Mouse (Mus musculus) embryonic facial prominence, embryonic 12.5 days (tissue): ENCODE results near the gene Amdhd2. TPM values are rescaled to one million over a fixed set of nuclear protein-coding genes. Genes with fewer than 3 reads are reported as not detected.

ENCODE experiments used
- ATAC-seq: fragments of 200-750 bp; cut with Nextera tagmentation; 2 replicates; pipeline ENCODE4 v1.8.0; 2017; ENCODE audit not compliant: insufficient number of reproducible peaks, insufficient read depth, low FRiP score, low TSS enrichment
- H3K27ac ChIP-seq: fragments of 300-500 bp; sonication (generic); 2 replicates; pipeline ENCODE4 v1.5.1; 2016; ENCODE audit warnings: mild to moderate bottlenecking
- H3K27me3 ChIP-seq: fragments of 300-500 bp; sonication (generic); 2 replicates; pipeline ENCODE4 v1.6.1; 2016; ENCODE audit warnings: mild to moderate bottlenecking, moderate library complexity
- H3K36me3 ChIP-seq: fragments of 300-500 bp; sonication (generic); 2 replicates; pipeline ENCODE4 v1.6.1; 2016; ENCODE audit warnings: mild to moderate bottlenecking
- H3K4me1 ChIP-seq: fragments of 300-500 bp; sonication (generic); 2 replicates; pipeline ENCODE4 v1.6.1; 2016
- H3K4me2 ChIP-seq: fragments of 300-500 bp; sonication (generic); replicated peaks from 2 replicates; pipeline ENCODE4 v1.6.1; 2016; ENCODE audit warnings: mild to moderate bottlenecking, moderate library complexity
- H3K4me3 ChIP-seq: fragments of 300-500 bp; sonication (generic); 2 replicates; pipeline ENCODE4 v1.5.1; 2016; ENCODE audit warnings: mild to moderate bottlenecking
- H3K9ac ChIP-seq: fragments of 300-500 bp; sonication (generic); 2 replicates; pipeline ENCODE4 v1.6.1; 2016; ENCODE audit warnings: mild to moderate bottlenecking, moderate library complexity
- H3K9me3 ChIP-seq: fragments of 300-500 bp; sonication (generic); 2 replicates; pipeline ENCODE4 v1.6.1; 2016; ENCODE audit warnings: mild to moderate bottlenecking, moderate library complexity
- WGBS: fragments of 180-500 bp; shearing (Covaris S2); methylation state at CpG from one replicate; pipeline ENCODE4 v1.1.7; 2016; 5-methylcytosine and 5-hydroxymethylcytosine counted together
- polyA plus RNA-seq: library from polyadenylated mRNA; unstranded; fragments of >200 nt; fragmentation: Nextera tagmentation; extraction: Ambion mirVana; gene quantifications from 2 replicates; pipeline ENCODE4 v1.2.1, GENCODE M21; 2016

Gene Amdhd2
- polyA plus RNA-seq, result 40.9 and 42.7 TPM in 2 replicates

DNA sequence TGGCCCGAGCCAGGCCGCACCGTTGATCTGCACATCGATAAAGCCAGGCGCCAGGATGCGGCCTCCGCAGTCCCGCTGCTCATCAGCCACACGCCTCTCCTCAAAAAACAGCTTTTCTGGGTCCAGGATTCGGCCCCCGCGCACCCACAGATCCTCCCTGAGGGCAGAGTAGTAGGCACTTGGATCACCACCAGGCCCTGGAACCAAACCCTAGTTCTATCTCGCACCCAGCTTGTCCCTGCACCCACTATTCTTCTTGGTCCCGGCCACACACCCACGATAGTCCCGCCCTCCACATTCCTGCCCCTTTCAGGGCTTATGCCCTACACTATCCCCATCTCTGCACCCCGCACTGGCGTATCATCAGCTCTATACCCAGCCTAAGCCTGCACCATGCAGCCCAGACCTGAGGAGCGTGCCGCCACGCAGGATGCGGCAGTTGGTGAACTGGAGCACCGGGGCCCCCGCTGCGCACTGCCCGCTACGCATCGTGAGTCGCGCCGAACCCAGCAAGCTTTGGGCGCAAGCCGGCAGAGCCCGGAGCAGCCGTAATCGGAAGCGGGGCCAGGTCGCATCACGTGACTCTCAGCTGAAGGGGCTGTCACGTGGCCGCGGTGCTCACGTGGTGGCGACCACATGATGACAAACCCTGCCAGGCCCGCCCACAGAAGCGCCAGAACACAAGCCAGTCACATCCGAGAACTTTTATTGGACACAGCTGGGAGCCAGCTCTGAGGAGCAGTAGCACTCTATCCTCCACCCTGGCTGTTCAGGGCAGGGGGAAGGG is at the start of gene Amdhd2:
Gene Amdhd2, minus strand, starts transcription at position 591 of the 787 bp plus-strand sequence.
- WGBS, result under 1% methylated on average over 47 of the region's 47 CpGs
- peak; percentile 91 for ATAC-seq

DNA sequence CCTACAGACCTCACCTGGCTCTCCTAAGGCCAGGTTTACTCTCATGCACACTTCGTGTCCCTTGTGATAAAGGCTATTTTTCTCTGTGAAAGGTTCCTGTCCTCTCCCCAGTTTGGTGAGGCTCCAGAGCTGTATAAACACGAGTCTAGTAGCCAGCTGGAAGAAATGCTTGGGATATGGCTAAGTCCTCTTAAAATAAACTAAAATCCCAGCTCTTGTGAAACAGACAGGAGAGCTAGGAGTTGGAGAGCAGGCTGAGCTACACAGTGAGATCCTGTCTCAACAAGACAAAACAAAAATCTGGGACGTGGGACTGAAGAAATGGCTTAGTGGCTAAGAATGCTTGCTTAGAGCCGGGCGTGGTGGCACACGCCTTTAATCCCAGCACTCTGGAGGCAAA is 49.6 kb upstream of the Amdhd2 start:
- H3K9me3 ChIP-seq, result no peaks in the 10 kb centered on the region
- H3K27ac ChIP-seq, result peak overlapping the region; percentile 13; the same call in 1 of the 2 replicates
- peaks cover 25% of the 10 kb centered on the region for H3K36me3 ChIP-seq
- peaks cover 41% of the 10 kb centered on the region for H3K4me1 ChIP-seq
- no peak for ATAC-seq
- no peak overlapping the region for H3K4me2 ChIP-seq
- no peak overlapping the region for H3K4me3 ChIP-seq
- no peaks in the 10 kb centered on the region for H3K27me3 ChIP-seq
- H3K9ac ChIP-seq, result no peak overlapping the region
- WGBS, result 73% methylated on average over 6 of the region's 6 CpGs

More for the DNA sequence above, at the start of gene Amdhd2:
- H3K9ac ChIP-seq, result peak within 1 kb of the TSS; percentile 79
- peaks cover 18% of the 10 kb centered on the region for H3K4me1 ChIP-seq
- peaks cover 22% of the 10 kb centered on the region for H3K36me3 ChIP-seq
- peak within 1 kb of the TSS; percentile 82 for H3K4me3 ChIP-seq
- peak within 1 kb of the TSS; percentile 93 for H3K4me2 ChIP-seq
- no peaks in the 10 kb centered on the region for H3K9me3 ChIP-seq
- H3K27ac ChIP-seq, result peak within 1 kb of the TSS; percentile 82
- H3K27me3 ChIP-seq, result no peaks in the 10 kb centered on the region

DNA sequence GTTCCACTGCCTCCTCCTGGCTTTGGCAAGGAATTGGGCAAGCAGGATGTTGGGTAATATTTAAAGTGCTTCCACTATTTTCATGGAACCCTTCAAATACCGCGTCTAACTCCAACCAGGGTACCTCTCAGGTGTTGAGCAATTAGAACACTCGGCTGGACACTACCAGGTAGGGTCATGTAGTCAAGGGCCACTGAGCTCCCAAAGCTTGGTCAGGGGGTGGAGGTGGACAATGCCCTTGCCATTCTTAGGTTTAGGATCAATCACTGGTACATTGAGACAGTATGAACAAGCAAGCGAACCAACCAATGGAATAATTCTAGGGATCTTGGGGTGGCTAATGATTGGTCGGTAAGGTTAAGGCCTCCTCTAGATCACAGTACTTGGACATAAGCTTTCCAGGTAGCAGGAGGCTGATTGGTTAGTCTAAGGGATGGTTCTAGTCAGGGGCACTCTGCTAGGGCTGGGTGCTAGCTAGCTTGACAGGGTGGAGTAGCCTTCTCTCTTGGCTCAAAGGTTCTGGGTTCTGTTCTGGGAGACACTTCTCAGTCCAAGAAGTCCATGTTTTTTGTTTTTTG is 49.0 kb upstream of the Amdhd2 start:
- no peak for ATAC-seq
- peak overlapping the region; percentile 96 for H3K4me2 ChIP-seq
- no peaks in the 10 kb centered on the region for H3K27me3 ChIP-seq
- peaks cover 23% of the 10 kb centered on the region for H3K36me3 ChIP-seq
- peak overlapping the region; percentile 50 for H3K4me3 ChIP-seq
- no peaks in the 10 kb centered on the region for H3K9me3 ChIP-seq
- peak overlapping the region; percentile 96; the same call in 1 of the 2 replicates for H3K27ac ChIP-seq
- no peak overlapping the region for H3K9ac ChIP-seq
- WGBS, result 17% methylated on average over 5 of the region's 5 CpGs
- peaks cover 47% of the 10 kb centered on the region for H3K4me1 ChIP-seq

DNA sequence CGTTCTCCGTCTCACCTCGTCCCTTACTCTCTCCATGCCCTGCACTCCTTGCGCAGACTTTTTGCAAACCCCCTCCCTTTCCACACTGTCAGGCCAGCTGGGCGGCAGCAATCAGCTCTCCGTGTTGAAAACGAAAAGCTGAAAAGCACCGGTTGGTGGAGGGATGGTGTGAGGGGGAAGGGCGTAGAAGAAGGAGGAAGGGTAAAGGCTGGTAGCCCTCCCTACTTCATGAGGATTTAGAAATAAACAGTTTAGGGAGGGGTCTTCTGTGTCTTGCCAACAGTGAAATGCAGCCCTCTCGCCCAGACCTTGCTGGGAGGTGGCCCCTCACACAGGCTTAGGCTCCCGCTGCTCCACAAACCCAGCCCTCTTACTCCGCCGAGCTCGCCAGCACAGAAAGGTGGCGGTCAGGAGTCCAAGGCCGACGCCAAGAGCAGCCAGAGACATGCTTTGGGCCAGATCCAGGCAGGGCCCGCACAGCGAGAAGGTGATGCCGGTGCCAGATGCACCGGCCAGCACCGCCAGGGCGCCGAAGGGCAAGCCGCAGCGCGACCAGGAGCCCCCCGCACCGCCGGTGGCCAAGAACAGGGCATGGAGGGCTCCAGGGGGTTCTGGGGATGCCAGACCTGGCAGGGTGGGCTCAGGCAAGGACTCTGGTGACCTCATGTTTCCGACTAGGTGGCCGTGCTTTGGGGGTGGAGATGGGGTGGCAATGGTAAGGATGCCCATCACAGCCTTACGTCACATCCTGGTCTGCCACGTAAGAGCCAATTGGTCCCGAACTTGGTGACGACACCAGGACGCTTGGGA is 48.3 kb upstream of the Amdhd2 start:
- H3K36me3 ChIP-seq, result peaks cover 18% of the 10 kb centered on the region
- H3K9me3 ChIP-seq, result no peaks in the 10 kb centered on the region
- peak overlapping the region; percentile 50 for H3K4me3 ChIP-seq
- 2% methylated on average over 37 of the region's 37 CpGs for WGBS
- peak overlapping the region; percentile 96 for H3K27ac ChIP-seq
- H3K27me3 ChIP-seq, result no peaks in the 10 kb centered on the region
- H3K4me1 ChIP-seq, result peaks cover 54% of the 10 kb centered on the region
- peak overlapping the region; percentile 73 for H3K9ac ChIP-seq
- ATAC-seq, result no peak
- H3K4me2 ChIP-seq, result peak overlapping the region; percentile 96

DNA sequence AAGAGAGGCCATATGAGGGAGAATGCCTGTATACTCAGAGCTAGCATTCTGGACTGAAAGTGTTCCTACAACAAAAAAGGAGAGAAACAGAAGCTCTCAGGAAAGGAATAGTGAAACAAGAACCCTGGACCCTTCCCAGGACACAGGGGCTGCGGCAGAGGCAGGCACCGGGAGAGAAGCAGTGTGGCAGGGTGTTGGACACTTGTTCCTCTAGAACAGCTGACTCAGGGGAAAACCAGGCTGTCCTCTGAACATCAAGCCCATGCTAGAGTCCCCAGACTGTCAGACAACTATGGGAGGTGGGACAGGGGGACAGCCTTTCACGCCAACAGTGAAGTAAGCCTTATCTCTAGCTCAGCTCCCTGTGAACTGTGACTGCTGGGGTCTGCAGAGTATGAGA is 47.0 kb upstream of the Amdhd2 start:
- 85% methylated on average over 3 of the region's 3 CpGs for WGBS
- no peaks in the 10 kb centered on the region for H3K27me3 ChIP-seq
- H3K9me3 ChIP-seq, result no peaks in the 10 kb centered on the region
- H3K4me1 ChIP-seq, result peaks cover 67% of the 10 kb centered on the region
- no peak overlapping the region for H3K9ac ChIP-seq
- H3K36me3 ChIP-seq, result peaks cover 7% of the 10 kb centered on the region
- peak overlapping the region; percentile 96 for H3K27ac ChIP-seq
- H3K4me3 ChIP-seq, result 0 out of 2 replicates have a peak overlapping the region, but pooled peaks have one; percentile 50
- ATAC-seq, result no peak
- H3K4me2 ChIP-seq, result peak overlapping the region; percentile 96

DNA sequence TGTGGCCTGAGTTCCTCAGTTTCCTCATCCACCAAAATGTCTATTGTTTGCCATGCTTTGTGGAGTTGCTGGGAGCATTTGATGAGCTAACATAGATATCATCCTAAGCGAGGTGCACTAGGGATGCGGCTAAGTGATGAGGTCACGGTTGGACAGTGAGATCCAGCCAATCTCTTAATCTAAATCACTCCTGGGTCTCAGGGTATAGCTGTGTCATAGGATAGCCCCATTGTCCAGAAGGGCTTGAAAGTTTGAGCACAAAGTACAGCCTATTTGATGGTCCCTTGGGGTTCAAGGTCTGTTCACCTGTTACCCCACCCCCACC is 46.3 kb upstream of the Amdhd2 start:
- ATAC-seq, result no peak
- Histone ChIP-seq H3K4me1 (peaks cover 67% of the 10 kb centered on the region), H3K9ac (no peak overlapping the region), H3K4me2 (peak overlapping the region; percentile 92), H3K27me3 (no peaks in the 10 kb centered on the region), H3K4me3 (peak overlapping the region; percentile 63; the same call in 1 of the 2 replicates), H3K27ac (peak overlapping the region; percentile 96), H3K9me3 (no peaks in the 10 kb centered on the region), H3K36me3 (no peaks in the 10 kb centered on the region)
- 67% methylated on average over 3 of the region's 3 CpGs for WGBS

DNA sequence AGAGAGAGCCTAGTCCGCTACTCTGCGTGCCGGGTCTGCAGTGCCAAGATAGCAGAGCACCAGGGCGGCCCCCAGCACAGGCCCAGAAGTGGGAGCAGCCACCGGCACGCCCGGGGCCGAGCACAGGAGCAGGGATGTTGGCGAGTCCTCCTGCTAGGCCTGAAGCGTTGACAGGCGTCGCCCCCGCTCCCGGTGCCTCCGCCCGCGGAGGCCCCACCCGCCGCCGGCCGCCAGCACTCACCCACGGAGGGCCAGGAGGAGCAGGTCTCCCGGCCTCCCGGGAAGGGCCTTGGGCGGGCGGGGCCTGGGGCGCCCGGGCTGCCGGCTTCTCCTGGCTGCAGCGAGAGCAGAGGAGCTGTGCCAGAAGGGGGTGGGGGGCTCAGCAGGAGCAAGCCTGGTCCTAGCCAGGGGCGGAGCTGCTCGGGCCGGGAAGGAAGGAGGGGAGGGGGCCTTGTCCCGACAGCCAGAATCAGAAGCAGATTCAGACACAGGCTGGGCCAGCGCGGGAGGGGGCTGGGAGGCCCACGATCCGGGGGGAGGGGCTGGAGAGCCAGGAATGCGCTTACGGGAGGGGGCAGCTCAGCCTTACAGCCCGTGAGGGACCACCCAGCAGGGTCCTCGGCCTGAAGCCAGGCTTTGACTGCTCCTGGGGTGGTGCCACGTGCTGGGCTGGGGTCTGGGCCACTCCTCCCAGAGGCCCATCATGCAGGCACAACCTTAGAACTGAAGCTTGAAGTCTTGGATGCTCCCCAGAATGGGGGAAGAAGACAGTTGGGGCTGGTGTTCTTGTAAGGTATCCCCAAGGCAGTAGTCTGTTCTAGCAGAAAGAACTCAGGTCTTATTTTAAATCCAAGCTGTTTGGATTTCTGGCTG is 45.7 kb upstream of the Amdhd2 start, which contains the start of gene Ntn3:
Gene Ntn3, minus strand, starts transcription at position 489 of the 873 bp plus-strand sequence.
- WGBS, result under 1% methylated on average over 40 of the region's 43 CpGs
- H3K4me3 ChIP-seq, result peak within 1 kb of the TSS; percentile 63
- H3K9ac ChIP-seq, result peak within 1 kb of the TSS; percentile 86
- peak within 1 kb of the TSS; percentile 96 for H3K27ac ChIP-seq
- no peaks in the 10 kb centered on the region for H3K27me3 ChIP-seq
- no peaks in the 10 kb centered on the region for H3K9me3 ChIP-seq
- peak; percentile 76 for ATAC-seq
- no peaks in the 10 kb centered on the region for H3K36me3 ChIP-seq
- peak within 1 kb of the TSS; percentile 92 for H3K4me2 ChIP-seq
- H3K4me1 ChIP-seq, result peaks cover 72% of the 10 kb centered on the region

DNA sequence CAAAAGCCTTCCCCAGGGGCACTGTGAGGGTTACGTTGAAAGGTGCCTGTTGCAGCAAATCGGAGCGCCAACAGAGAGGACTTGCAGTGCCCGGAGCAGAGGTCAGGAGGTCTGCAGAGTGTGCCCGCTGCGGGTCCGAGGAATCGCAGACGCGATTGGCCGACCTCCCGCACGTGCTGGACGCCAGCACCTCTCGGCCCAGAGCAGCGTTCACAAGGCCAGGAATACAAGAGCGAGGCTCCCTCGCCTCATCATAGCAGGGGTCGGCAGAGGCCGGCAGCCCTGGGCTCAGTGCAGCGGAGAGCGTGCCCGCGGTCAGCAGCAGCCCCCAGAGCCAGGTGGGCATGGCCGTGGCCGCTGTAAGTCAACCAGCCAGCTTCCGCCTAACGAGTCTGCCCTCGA is 45.1 kb upstream of the Amdhd2 start:
- Histone ChIP-seq H3K27ac (peak overlapping the region; percentile 96), H3K36me3 (no peaks in the 10 kb centered on the region), H3K4me1 (peaks cover 77% of the 10 kb centered on the region), H3K4me2 (peak overlapping the region; percentile 92), H3K9me3 (no peaks in the 10 kb centered on the region), H3K27me3 (no peaks in the 10 kb centered on the region), H3K9ac (peak overlapping the region; percentile 86), H3K4me3 (peak overlapping the region; percentile 63)
- ATAC-seq, result no peak; the same call in 1 of the 2 replicates
- WGBS, result 1% methylated on average over 29 of the region's 29 CpGs

DNA sequence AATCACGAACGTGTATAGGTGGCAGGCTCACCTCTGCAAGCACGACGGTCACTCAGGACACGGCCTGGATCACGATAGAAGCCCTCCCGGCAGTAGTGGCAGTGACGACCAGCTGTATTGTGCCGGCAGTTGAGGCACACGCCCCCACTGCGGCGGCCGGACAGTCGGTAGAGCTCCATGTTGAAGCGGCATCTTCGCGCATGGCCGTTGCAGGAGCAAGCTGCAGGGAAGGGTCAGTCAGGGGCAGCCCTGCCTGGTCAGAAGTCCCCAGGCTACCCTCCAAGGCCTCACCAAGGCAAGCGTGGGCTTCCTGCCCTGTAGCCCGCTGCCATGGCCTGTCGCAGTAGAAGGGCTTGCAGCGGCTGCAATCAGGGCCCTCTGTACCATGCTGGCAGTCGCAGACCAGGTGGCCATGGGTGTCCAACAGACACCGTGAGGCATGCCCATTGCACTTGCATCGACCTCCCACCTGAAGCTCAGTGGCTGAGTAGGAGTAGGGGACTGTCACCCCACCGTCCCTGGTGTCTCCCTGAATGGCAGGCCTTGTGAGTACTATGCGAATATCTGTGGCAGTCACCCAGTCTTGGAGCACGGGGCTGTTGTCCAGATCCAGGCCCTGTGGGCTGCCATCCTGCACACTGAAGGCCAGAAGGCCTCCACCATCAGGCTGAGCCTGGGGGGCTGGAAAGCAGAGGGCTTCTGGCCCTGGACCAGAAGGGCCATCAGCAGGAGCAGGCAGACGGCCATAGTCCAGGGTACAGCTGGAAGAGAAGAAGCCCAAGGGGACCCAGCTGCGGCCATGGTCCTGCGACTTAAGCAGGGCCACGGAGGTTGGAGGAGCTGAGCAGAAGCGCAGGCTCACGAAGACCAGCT is 44.4 kb upstream of the Amdhd2 start:
- peak overlapping the region; percentile 86 for H3K9ac ChIP-seq
- H3K4me3 ChIP-seq, result peak overlapping the region; percentile 63
- ATAC-seq, result no peak
- H3K27ac ChIP-seq, result peak overlapping the region; percentile 96
- H3K4me2 ChIP-seq, result peak overlapping the region; percentile 92
- 51% methylated on average over 34 of the region's 34 CpGs for WGBS
- no peaks in the 10 kb centered on the region for H3K36me3 ChIP-seq
- H3K9me3 ChIP-seq, result no peaks in the 10 kb centered on the region
- H3K27me3 ChIP-seq, result no peaks in the 10 kb centered on the region
- H3K4me1 ChIP-seq, result peaks cover 83% of the 10 kb centered on the region
